Comparison of ENCODE assay signal across 11 mouse cellular contexts in genomic region chr2:106790329-106790701, GRCm38 (mm10).
DNase-seq lines count a peak whose midpoint lies in the region; ATAC-seq lines count a peak whose summit lies in the region.
"Had no signal": no experiment of that assay in that cellular context is flagged by ENCODE, and none has a peak within 500 bp of the region (broad histone marks: within the 10 kb centered on the region; RNA-seq: fewer than 3 reads in every experiment).

No protein-coding gene starts in this region.

- H3K9ac ChIP-seq in intestine, embryonic 15.5 days = no peak overlapping the region
- no peak overlapping the region for H3K9ac ChIP-seq in intestine, embryonic 16.5 days (ENCODE audit: low read depth, low read length)
- H3K9ac ChIP-seq in embryonic facial prominence, embryonic 14.5 days (ENCODE audit: low read depth, low read length) = no peak overlapping the region

- peak overlapping the region; percentile 56; the same call in 1 of the 2 replicates for H3K27ac ChIP-seq in intestine, embryonic 15.5 days
- H3K27ac ChIP-seq in intestine, embryonic 16.5 days (ENCODE audit: low read length) = no peak overlapping the region
- peak overlapping the region; percentile 83 for H3K27ac ChIP-seq in embryonic facial prominence, embryonic 14.5 days (replicated peaks; ENCODE audit: low read depth, low read length)
- H3K27ac ChIP-seq: gastrocnemius, adult 2 months had no signal

- no peaks in the 10 kb centered on the region for H3K36me3 ChIP-seq in intestine, embryonic 15.5 days
- no peaks in the 10 kb centered on the region for H3K36me3 ChIP-seq in intestine, embryonic 16.5 days (ENCODE audit: control insufficient read depth, insufficient read depth, low read length)
- H3K36me3 ChIP-seq in embryonic facial prominence, embryonic 14.5 days (ENCODE audit: control insufficient read depth, insufficient read depth, low read length) = peaks cover 3% of the 10 kb centered on the region; the same call in 1 of the 2 replicates

- ATAC-seq in intestine, embryonic 15.5 days = no peak
- no peak for ATAC-seq in intestine, embryonic 16.5 days
- ATAC-seq in embryonic facial prominence, embryonic 14.5 days (ENCODE audit: low read depth) = 0 out of 2 replicates have a peak, but pooled peaks have one; percentile 10
- ATAC-seq in granulocyte monocyte progenitor cell, adult 5-6 weeks (replicated peaks; ENCODE audit: poor library complexity, severe bottlenecking) = no peak

- no peak overlapping the region for H3K4me2 ChIP-seq in intestine, embryonic 15.5 days (replicated peaks)
- no peak overlapping the region for H3K4me2 ChIP-seq in intestine, embryonic 16.5 days (ENCODE audit: low read depth, low read length)
- H3K4me2 ChIP-seq in embryonic facial prominence, embryonic 14.5 days (ENCODE audit: low read depth, low read length) = peak overlapping the region; percentile 10; the same call in 1 of the 2 replicates

- H3K9me3 ChIP-seq in intestine, embryonic 15.5 days = no peaks in the 10 kb centered on the region
- H3K9me3 ChIP-seq in intestine, embryonic 16.5 days (ENCODE audit: control insufficient read depth, low read length) = no peaks in the 10 kb centered on the region
- no peaks in the 10 kb centered on the region for H3K9me3 ChIP-seq in embryonic facial prominence, embryonic 14.5 days (ENCODE audit: control insufficient read depth, low read length)

- no peak overlapping the region for H3K4me3 ChIP-seq in intestine, embryonic 15.5 days (replicated peaks)
- no peak overlapping the region for H3K4me3 ChIP-seq in intestine, embryonic 16.5 days (ENCODE audit: low read length)
- no peak overlapping the region for H3K4me3 ChIP-seq in embryonic facial prominence, embryonic 14.5 days (ENCODE audit: low read depth, low read length)
- H3K4me3 ChIP-seq: gastrocnemius, adult 2 months had no signal

- WGBS in intestine, embryonic 15.5 days = 39% methylated on average over 3 of the region's 3 CpGs
- 36% methylated on average over 3 of the region's 3 CpGs for WGBS in intestine, embryonic 16.5 days
- 28% methylated on average over 3 of the region's 3 CpGs for WGBS in embryonic facial prominence, embryonic 14.5 days

- peaks cover 11% of the 10 kb centered on the region for H3K4me1 ChIP-seq in intestine, embryonic 15.5 days (replicated peaks)
- peaks cover 11% of the 10 kb centered on the region for H3K4me1 ChIP-seq in intestine, embryonic 16.5 days (ENCODE audit: control insufficient read depth, insufficient read depth, low read length)
- peaks cover 32% of the 10 kb centered on the region for H3K4me1 ChIP-seq in embryonic facial prominence, embryonic 14.5 days (ENCODE audit: control insufficient read depth, insufficient read depth, low read length)

- no peak for DNase-seq in embryonic facial prominence, embryonic 14.5 days (ENCODE audit: low spot score)
- peak; percentile 74 for DNase-seq in kidney, postnatal 10 days
- DNase-seq in lung, postnatal 10 days = peak; percentile 14
- DNase-seq in frontal cortex, postnatal 25 days (ENCODE audit: low spot score in 2 of 2) = no peak
- DNase-seq: cerebellum, adult 2 months; gastrocnemius, adult 2 months; right cerebral cortex, adult 18-20 months had no signal

- H3K27me3 ChIP-seq in intestine, embryonic 15.5 days (replicated peaks) = no peaks in the 10 kb centered on the region
- H3K27me3 ChIP-seq in intestine, embryonic 16.5 days (replicated peaks; ENCODE audit: control insufficient read depth, insufficient read depth, low read length) = no peaks in the 10 kb centered on the region
- no peaks in the 10 kb centered on the region for H3K27me3 ChIP-seq in embryonic facial prominence, embryonic 14.5 days (replicated peaks; ENCODE audit: control insufficient read depth, insufficient read depth, low read length)
- H3K27me3 ChIP-seq: CH12.LX had no signal

Comparison
In these comparisons a context has a peak if more than half of its experiments do, and no peak if none do; other contexts are left out.
1. DNase-seq: peak in kidney, postnatal 10 days (single experiment) and lung, postnatal 10 days (single experiment); none in embryonic facial prominence, embryonic 14.5 days (single experiment) and frontal cortex, postnatal 25 days (0 of 2).